Mouse (Mus musculus) cerebellum, adult 11 months (tissue): Measurements from ENCODE around the gene Rfwd3.
"Not testable (repeated sequence)": the region's sequence is repeated elsewhere in the genome, so short reads cannot be mapped to it uniquely, and the experiment has no call there.

Experiments
- DNase-seq: peaks from one replicate; pipeline ENCODE4 v3.0.0; 2022

Rfwd3 gene

GRCm38 (mm10) chr8:111299821-111300568 lies at the start of gene Rfwd3:
Gene Rfwd3, minus strand, starts transcription at chr8:111300222.
- peak; percentile 94 for DNase-seq

- peak; percentile 67 for DNase-seq
Observed at GRCm38 (mm10) chr8:111343225-111343624, 43.2 kb upstream of the Rfwd3 start.

DNA sequence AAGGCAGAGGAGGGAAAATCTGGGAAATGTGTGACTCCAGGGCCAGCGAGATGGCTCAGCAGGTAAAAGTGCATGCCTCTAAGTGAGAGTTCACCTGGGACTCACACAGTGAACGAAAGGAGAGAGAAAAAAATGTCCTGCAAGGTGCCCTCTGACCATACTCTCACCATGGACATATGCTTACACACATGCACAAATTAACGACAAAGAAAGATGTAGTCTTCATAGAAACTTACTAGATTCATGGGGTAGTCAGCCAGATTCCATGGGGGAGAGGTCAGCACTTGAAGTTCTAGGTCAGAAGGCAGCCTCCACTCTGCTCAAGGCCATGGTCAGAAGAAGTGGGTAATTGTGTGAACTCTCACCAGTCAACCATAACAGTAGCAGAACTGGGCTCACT lies 40.2 kb upstream of the Rfwd3 start:
- DNase-seq, result no peak

GRCm38 (mm10) chr8:111338370-111339208 lies 38.6 kb upstream of the Rfwd3 start:
- no peak for DNase-seq

DNA sequence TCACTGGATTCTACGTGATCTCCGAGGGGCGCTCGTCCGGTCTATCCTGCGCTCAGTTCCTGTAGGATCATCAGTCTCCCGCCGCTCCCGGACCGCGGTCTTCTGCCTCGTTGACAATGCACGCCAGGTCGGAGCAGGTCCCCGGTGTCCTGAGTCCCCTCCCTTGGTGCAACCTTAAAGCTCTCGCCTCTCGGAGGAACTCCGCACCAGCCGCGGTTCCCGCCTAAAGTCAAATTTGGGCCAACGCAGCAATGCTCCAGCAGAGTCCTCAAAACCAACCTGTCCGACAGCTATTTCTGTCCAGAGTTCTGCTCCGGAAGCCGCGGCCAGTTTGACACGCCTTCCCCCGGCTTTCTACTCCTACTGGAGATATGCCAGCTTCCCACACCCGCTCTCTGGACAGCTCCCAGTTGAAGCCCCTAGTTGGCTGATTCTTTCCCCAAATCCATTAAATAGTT lies 37.9 kb upstream of the Rfwd3 start, which contains the start of gene Mlkl:
Gene Mlkl (minus strand): TSS at position 288 of the 458 bp plus-strand sequence.
- no peak for DNase-seq

DNA sequence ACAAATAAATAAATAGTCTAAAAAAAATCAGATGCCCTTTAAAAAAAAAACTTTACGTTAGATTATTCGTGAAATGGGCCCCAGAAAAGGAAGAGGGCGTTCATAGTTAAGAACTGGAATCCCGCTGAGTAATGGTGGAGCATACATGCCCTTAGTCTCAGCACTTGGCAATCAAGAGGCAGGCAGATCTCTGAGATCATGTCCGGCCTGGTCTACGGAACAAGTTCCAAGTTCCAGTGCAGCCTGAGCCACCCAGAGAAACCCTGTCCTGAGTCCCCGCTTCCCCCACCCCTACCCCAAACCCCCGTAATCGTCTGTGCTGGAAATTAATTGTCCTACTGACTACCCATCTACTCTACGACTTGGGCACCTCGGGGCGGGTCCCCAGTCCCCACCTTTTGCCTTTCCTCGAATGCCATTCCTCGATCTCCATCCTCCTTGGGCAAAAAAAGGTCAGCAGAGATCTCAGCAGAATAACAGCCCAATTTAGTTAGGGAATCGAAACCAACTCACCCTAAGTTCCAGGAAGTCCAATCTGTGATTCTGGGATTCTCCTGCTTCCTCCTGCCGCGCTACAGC lies 37.4 kb upstream of the Rfwd3 start:
- no peak for DNase-seq

DNA sequence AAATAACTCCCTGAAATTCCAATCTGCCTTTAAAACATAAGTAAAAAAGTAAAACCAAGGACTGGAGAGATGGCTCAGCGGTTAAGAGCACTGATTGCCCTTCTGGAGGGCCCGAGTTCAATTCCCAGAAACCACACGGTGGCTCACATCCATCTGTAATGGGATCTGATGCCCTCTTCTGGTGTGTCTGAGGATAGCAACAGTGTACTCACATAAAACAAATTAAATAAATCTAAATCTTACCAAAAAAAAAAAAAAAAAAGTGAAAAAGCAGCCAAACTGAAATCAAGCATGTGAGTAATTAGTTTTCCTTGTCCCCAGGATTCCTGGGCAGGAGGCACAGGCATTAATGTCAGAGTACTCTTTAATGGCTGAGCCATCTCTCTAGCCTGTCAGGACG lies 36.7 kb upstream of the Rfwd3 start:
- DNase-seq, result no peak

DNA sequence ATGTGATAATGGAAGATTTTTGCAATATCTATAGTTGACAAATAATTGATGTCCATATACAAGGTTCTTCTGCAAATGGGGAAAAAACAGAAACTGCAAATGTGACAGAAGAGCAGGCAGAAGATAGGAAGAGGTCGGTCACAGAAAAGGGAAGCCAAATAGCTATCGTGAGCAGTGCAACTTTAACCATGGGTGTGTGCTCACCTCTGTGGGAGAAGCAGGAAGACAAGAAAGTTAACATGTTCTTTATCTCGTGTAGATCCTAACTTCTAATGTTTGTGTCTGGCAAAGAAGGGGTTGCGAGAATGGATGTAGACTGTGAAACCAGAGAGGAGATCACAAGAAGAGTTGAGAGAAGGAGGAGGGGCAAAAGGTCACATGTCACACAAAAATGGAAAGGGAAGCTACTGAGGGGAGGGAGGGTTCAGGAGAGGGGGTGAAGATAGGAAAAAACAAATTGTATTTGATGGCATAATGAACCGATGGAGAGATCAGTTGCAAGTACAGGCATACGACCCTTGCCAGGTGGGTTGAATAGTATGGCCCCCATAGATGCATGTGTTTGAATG lies 25.3 kb upstream of the Rfwd3 start:
- no peak for DNase-seq

- no peak for DNase-seq
Observed at GRCm38 (mm10) chr8:111314729-111315128, 14.7 kb upstream of the Rfwd3 start.

- DNase-seq, result not testable (repeated sequence)
Observed at GRCm38 (mm10) chr8:111313961-111314360, 13.9 kb upstream of the Rfwd3 start.

DNA sequence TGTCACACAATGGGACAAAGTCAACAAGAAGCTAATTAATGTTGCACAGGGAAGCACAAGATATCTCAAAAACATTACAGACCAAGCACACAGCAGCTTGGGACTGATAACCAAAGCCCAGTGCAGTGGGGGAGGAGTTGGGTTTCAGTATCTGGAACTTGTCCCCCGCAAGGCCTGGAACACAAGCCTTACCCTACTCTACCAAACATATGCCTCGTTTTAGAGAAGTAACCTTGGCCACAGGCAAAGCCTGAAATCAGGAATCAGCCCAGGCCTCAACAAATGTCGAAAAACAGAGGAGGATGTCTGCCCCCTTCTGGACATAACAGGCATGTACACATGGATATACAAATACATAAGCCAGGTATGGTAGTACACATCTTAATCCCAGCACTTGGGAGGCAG lies 12.7 kb upstream of the Rfwd3 start:
- DNase-seq, result no peak

GRCm38 (mm10) chr8:111310006-111310405 lies 10.0 kb upstream of the Rfwd3 start:
- not testable (repeated sequence) for DNase-seq

- no peak for DNase-seq
Observed at GRCm38 (mm10) chr8:111305031-111305730, 5.2 kb upstream of the Rfwd3 start.

GRCm38 (mm10) chr8:111304359-111304758 lies 4.3 kb upstream of the Rfwd3 start:
- no peak for DNase-seq

DNA sequence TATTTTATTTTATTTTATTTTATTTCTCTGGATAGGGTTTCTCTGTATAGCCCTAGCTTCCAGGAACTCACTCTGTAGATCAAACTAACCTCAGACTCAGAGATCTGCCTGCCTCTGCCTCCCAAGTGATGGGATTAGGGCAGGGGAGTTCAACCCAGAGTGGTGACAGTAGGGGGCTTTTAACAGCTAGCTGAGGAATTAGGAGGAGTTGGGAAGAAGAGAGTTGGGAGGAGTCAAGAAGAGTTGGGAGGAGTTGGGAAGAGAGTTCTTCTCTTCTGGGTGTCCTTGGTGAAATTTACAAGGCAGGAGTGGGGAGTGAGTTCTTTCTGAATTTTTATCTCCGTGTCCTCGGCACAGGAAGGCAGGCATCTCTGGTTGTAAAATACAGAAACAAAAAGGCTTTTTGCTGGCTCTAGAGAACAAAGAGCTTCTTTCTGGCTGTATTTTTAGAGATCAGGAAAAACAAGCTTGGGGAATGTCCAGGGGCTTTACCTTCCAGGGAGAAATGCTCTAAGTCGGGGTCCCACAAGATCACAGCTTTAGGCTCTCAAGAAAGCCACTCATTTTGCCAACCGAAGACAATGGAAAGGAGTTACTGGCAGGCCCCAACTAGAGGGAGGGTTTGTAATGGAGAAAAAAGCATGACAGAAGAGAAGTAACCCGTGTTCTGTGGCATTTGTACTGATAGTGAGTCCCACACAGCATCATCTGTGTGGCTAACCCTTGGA lies 3.2 kb upstream of the Rfwd3 start:
- DNase-seq, result not testable (repeated sequence)

GRCm38 (mm10) chr8:111300597-111301546 lies 850 bp upstream of the Rfwd3 start:
- peak; percentile 10 for DNase-seq

- DNase-seq, result peak; percentile 53
Observed at GRCm38 (mm10) chr8:111299363-111299820, 630 bp downstream of the Rfwd3 start.

- peak; percentile 9 for DNase-seq
Observed at GRCm38 (mm10) chr8:111298011-111298410, 2.0 kb downstream of the Rfwd3 start.

- no peak for DNase-seq
Observed at GRCm38 (mm10) chr8:111291733-111292132, 8.3 kb downstream of the Rfwd3 start.

GRCm38 (mm10) chr8:111290586-111290985 lies 9.4 kb downstream of the Rfwd3 start:
- no peak for DNase-seq
